Mouse (Mus musculus) embryonic facial prominence, embryonic 14.5 days (tissue): ENCODE measurements around the gene Fam155a. TPM values are rescaled to one million over a fixed set of nuclear protein-coding genes. Genes with fewer than 3 reads are reported as not detected.
A peak's percentile ranks its signal among the peaks of the same experiment; 100 is the strongest.

Experiments
- ATAC-seq: fragments of 200-750 bp; cut with Nextera tagmentation; 2 replicates; pipeline ENCODE4 v1.8.0; 2017; ENCODE audit warnings: low read depth, moderate number of reproducible peaks, moderate TSS enrichment
- DNase-seq: peaks from one replicate; pipeline ENCODE4 v3.0.0-alpha.2; 2015; ENCODE audit warnings: low spot score
- H3K27ac ChIP-seq: fragments of 300-500 bp; sonication (generic); replicated peaks from 2 replicates; pipeline ENCODE4 v1.5.1; 2014; ENCODE audit warnings: low read depth, mild to moderate bottlenecking, low read length, moderate library complexity
- H3K27me3 ChIP-seq: fragments of 300-500 bp; sonication (generic); replicated peaks from 2 replicates; pipeline ENCODE4 v1.6.1; 2014; ENCODE audit warnings: low read length; ENCODE audit not compliant: control insufficient read depth, insufficient read depth
- H3K36me3 ChIP-seq: fragments of 300-500 bp; sonication (generic); 2 replicates; pipeline ENCODE4 v1.6.1; 2014; ENCODE audit warnings: low read length, mixed read lengths; ENCODE audit not compliant: control insufficient read depth, insufficient read depth
- H3K4me1 ChIP-seq: fragments of 300-500 bp; sonication (generic); 2 replicates; pipeline ENCODE4 v1.6.1; 2014; ENCODE audit warnings: antibody characterized with exemption, low read length; ENCODE audit not compliant: control insufficient read depth, insufficient read depth
- H3K4me2 ChIP-seq: fragments of 300-500 bp; sonication (generic); 2 replicates; pipeline ENCODE4 v1.6.1; 2014; ENCODE audit warnings: low read depth, mild to moderate bottlenecking, low read length, moderate library complexity, mixed read lengths
- H3K4me3 ChIP-seq: fragments of 300-500 bp; sonication (generic); 2 replicates; pipeline ENCODE4 v1.5.1; 2014; ENCODE audit warnings: low read depth, mild to moderate bottlenecking, low read length
- H3K9ac ChIP-seq: fragments of 300-500 bp; sonication (generic); 2 replicates; pipeline ENCODE4 v1.6.1; 2014; ENCODE audit warnings: low read depth, mild to moderate bottlenecking, low read length, moderate library complexity, mixed read lengths
- H3K9me3 ChIP-seq: fragments of 300-500 bp; sonication (generic); 2 replicates; pipeline ENCODE4 v1.6.1; 2016; ENCODE audit warnings: low read length; ENCODE audit not compliant: control insufficient read depth
- WGBS: fragments of 180-500 bp; shearing (Covaris S2); extraction: QIAGEN DNeasy Blood & Tissue Kit; methylation state at CpG from one replicate; pipeline ENCODE4 v1.1.7; 2014; 5-methylcytosine and 5-hydroxymethylcytosine counted together
- polyA plus RNA-seq: library from polyadenylated mRNA; unstranded; fragments of >200 nt; fragmentation: Nextera tagmentation; extraction: Ambion mirVana; gene quantifications from 2 replicates; pipeline ENCODE4 v1.2.1, GENCODE M21; 2014

Gene Fam155a
- polyA plus RNA-seq, 1 experiment from 2014 or later = 1.0 TPM

DNA sequence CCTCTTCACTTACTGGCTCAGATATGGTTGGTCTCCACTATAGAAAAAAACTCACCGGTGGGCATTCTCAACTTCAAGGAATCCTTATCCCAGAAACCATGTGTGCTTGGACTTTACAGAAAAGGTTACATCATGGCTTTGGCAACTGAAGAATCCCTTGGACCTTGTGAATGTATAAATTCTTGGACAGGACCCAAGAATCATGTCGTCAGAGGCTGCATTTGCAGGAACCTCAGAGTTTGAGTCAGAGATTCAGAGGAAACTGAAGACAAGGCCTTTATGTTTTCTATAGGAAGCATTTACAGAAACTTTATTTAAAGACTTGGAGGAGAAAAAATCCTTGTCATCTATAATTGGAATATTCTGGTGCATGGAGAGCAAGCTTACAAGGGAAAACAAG, 475.9 kb downstream of the Fam155a start:
- DNase-seq (peak; percentile 17), ATAC-seq (no peak)
- Histone ChIP-seq H3K27ac (no peak overlapping the region), H3K9ac (no peak overlapping the region), H3K4me2 (no peak overlapping the region), H3K4me3 (no peak overlapping the region), H3K9me3 (no peaks in the 10 kb centered on the region), H3K36me3 (no peaks in the 10 kb centered on the region), H3K27me3 (no peaks in the 10 kb centered on the region), H3K4me1 (no peaks in the 10 kb centered on the region)
- 65% methylated on average over 2 of the region's 2 CpGs for WGBS

- no peaks in the 10 kb centered on the region for H3K27me3 ChIP-seq
- 45% methylated on average over 2 of the region's 2 CpGs for WGBS
- H3K4me2 ChIP-seq = no peak overlapping the region
- H3K4me1 ChIP-seq = no peaks in the 10 kb centered on the region
- ATAC-seq = no peak
- H3K27ac ChIP-seq = no peak overlapping the region
- H3K36me3 ChIP-seq = no peaks in the 10 kb centered on the region
- H3K4me3 ChIP-seq = no peak overlapping the region
- H3K9me3 ChIP-seq = no peaks in the 10 kb centered on the region
- no peak overlapping the region for H3K9ac ChIP-seq
- DNase-seq = no peak
Measured at GRCm38 (mm10) chr8:9292532-9292931, 478.4 kb downstream of the Fam155a start.

GRCm38 (mm10) chr8:9288015-9288729, 482.8 kb downstream of the Fam155a start:
- H3K27me3 ChIP-seq = no peaks in the 10 kb centered on the region
- H3K27ac ChIP-seq = no peak overlapping the region
- ATAC-seq = no peak

GRCm38 (mm10) chr8:9274117-9274516, 496.8 kb downstream of the Fam155a start:
- DNase-seq (no peak), ATAC-seq (no peak)
- Histone ChIP-seq H3K4me3 (no peak overlapping the region), H3K9ac (no peak overlapping the region), H3K36me3 (no peaks in the 10 kb centered on the region), H3K9me3 (no peaks in the 10 kb centered on the region), H3K4me2 (no peak overlapping the region), H3K4me1 (no peaks in the 10 kb centered on the region), H3K27me3 (no peaks in the 10 kb centered on the region), H3K27ac (no peak overlapping the region)
- WGBS = 79% methylated on average over 8 of the region's 8 CpGs

More at GRCm38 (mm10) chr8:9288015-9288729, 482.8 kb downstream of the Fam155a start:
- Histone ChIP-seq H3K4me1 (no peaks in the 10 kb centered on the region), H3K9me3 (no peaks in the 10 kb centered on the region), H3K36me3 (no peaks in the 10 kb centered on the region), H3K9ac (no peak overlapping the region), H3K4me3 (no peak overlapping the region), H3K4me2 (no peak overlapping the region)
- WGBS = 49% methylated on average over 8 of the region's 8 CpGs
- DNase-seq = no peak

GRCm38 (mm10) chr8:9264378-9264777, 506.6 kb downstream of the Fam155a start:
- no peaks in the 10 kb centered on the region for H3K36me3 ChIP-seq
- no peak for ATAC-seq

DNA sequence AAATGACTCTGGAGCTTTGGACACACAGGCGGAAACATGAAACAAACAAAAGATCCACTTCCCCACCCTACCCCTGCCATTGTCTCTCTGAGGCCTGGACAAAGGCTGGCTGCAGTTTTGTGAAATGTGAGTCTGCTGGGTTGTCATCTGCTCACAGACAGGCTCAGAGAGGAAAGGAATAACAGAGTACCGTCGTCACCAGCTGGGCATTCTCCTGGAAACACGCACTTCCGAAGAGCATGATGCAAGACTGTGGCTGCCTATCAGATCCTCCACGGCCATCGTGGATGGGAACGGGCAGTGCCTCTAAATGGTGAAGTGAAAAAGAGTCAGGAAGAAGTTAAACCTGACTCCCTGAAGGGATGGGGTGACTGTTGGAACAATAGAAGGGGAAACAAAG, 509.4 kb downstream of the Fam155a start:
- H3K9me3 ChIP-seq = no peaks in the 10 kb centered on the region
- H3K27ac ChIP-seq = no peak overlapping the region
- no peaks in the 10 kb centered on the region for H3K4me1 ChIP-seq
- H3K4me2 ChIP-seq = no peak overlapping the region
- ATAC-seq (no peak), DNase-seq (no peak)
- no peaks in the 10 kb centered on the region for H3K27me3 ChIP-seq
- H3K36me3 ChIP-seq = no peaks in the 10 kb centered on the region
- 44% methylated on average over 8 of the region's 8 CpGs for WGBS
- no peak overlapping the region for H3K4me3 ChIP-seq
- no peak overlapping the region for H3K9ac ChIP-seq

More at GRCm38 (mm10) chr8:9264378-9264777, 506.6 kb downstream of the Fam155a start:
- DNase-seq = no peak
- Histone ChIP-seq H3K9me3 (no peaks in the 10 kb centered on the region), H3K27ac (no peak overlapping the region), H3K4me1 (no peaks in the 10 kb centered on the region), H3K4me2 (no peak overlapping the region), H3K4me3 (no peak overlapping the region), H3K9ac (no peak overlapping the region), H3K27me3 (no peaks in the 10 kb centered on the region)
- WGBS = 92% methylated on average over 8 of the region's 8 CpGs

DNA sequence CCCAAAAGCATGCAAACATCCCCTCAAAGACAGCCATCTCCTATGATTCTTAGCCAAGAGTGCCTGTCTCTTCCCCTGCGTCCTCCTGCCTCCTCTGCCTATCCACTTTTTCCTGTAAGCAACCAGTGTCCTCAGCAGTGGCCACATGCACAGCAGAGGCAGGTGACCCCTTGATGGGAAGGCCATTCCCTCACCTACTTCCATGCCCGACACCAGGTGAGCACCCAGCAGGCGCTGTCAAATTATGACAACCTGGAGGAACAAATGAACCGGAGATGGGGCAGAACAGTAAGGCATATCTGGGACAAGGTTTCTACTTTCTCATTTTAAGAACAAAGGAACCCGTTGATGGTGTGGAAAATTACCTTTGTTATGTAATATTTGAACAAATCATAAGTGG, 515.6 kb downstream of the Fam155a start:
- DNase-seq (no peak), ATAC-seq (no peak)
- H3K4me2 ChIP-seq = no peak overlapping the region
- H3K4me1 ChIP-seq = no peaks in the 10 kb centered on the region
- 90% methylated on average over 5 of the region's 5 CpGs for WGBS
- no peaks in the 10 kb centered on the region for H3K27me3 ChIP-seq
- H3K36me3 ChIP-seq = no peaks in the 10 kb centered on the region
- H3K27ac ChIP-seq = no peak overlapping the region
- no peak overlapping the region for H3K9ac ChIP-seq
- H3K9me3 ChIP-seq = no peaks in the 10 kb centered on the region
- no peak overlapping the region for H3K4me3 ChIP-seq

- ATAC-seq = no peak
- Histone ChIP-seq H3K27me3 (no peaks in the 10 kb centered on the region), H3K4me1 (no peaks in the 10 kb centered on the region), H3K4me2 (no peak overlapping the region), H3K9me3 (no peaks in the 10 kb centered on the region), H3K9ac (no peak overlapping the region), H3K27ac (no peak overlapping the region), H3K36me3 (no peaks in the 10 kb centered on the region), H3K4me3 (no peak overlapping the region)
- no peak for DNase-seq
- 64% methylated on average over 4 of the region's 4 CpGs for WGBS
Measured at GRCm38 (mm10) chr8:9252991-9253390, 518.0 kb downstream of the Fam155a start.
